Mouse (Mus musculus): Measurements from ENCODE around the gene 2900026A02Rik.
"Not testable (repeated sequence)": the region's sequence is repeated elsewhere in the genome, so short reads cannot be mapped to it uniquely, and the experiment has no call there.

The 2900026A02Rik gene

DNA sequence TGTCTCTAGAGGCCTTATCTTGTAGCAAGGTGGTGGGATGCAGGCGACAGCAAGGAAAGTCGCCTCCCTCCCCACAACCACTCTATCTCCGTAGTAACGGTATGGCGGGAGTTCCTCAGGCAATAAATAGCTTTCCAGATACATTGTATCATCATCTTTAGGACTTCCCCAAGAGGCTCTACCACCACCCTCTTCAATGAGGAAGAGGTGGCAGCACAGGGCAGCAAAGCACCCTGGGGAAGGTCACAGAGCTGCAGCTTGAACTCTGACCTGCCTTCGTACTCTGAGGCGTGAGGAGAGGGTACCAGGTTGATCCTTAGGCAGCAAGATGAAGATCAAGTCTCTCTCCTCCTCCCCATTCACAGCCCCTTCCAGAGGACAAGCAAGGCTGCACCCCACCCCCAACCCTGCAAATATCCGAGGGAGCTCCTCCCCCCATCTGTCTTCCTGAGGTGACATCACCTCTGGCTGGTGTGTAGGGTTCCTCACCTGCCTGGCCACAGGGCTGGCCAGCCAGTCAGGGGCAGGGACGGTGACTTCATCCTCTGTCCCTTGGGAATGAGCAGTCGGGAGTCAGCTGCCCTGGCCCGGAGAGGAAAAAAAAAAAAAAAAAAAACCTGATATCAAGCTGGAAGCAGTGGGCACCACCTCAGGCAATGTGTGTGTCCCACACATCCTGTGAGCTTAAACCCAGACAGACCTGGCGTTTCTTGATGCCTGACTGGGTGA, 98.5 kb downstream of the 2900026A02Rik start:
- DNase-seq (ENCODE audit: low spot score in 2 of 2) = no peak

DNA sequence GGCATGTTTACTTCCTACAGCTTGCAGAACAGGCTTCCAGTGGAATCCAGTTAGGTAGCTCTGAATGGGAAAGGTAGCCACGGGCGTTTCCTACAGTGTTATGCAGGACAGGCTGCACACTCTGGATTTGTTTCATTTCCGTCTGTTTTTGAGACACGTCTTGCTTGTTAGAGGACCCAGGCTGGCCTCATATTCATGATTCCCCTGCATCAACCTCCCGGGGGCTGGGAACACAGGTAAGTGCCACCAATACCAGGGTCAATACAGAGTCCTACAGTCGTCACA, 99.5 kb downstream of the 2900026A02Rik start:
- DNase-seq (ENCODE audit: low spot score in 2 of 2) = no peak

- no peak for DNase-seq (ENCODE audit: low spot score in 2 of 2)
These were observed 100.1 kb downstream of the 2900026A02Rik start for GRCm38 (mm10) chr5:113120741-113121590.

DNA sequence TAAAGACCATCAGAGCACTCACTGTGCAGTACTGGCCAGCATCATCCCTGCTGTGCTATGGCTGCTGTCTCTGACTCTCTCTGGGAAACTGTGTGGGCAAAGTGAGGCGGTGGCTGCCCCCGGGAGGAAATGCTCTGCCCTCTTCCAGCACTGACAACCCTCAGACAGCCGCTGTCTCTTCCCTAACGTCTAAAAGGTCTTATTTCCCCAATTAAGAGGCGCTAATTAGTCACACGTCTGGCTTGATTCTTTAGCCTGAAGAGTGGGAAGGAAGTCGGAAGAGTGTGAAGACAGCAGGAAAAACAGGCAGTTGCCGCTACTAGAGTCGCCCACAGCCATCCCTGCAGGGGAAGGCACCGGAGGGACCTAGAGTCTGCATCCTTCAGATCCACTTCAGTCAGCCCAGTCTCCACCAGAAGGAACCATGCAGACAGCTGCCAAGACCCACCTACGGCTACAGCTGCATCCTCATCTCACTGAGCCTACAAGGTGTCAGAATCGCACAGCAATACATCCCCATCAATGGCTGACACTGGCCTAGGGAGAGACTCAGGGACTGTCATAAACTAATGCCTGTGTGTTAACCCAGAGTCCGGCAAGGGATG, 101.1 kb downstream of the 2900026A02Rik start:
- DNase-seq (ENCODE audit: low spot score in 2 of 2) = peak in 1 of 2 experiments; percentile 65

DNA sequence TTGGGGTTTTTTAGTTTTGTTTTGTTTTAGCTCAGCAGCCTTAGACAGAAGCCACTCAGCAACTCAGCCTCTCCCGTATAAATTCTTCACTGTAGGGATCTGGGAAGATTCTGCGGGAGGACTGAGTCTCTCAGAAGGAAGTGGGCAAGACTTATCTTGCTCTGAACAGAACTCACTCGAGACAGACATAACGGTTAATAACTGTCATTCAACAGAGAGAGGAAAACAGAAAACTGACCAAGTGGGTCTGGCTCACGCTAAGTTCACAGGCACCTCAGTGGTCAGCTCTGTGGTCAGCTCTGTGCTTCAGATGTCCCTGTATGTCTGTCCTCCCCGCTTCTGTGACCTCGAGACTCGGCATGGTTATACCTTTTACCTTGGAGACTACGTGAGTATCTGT, 101.7 kb downstream of the 2900026A02Rik start:
- no peak for DNase-seq (ENCODE audit: low spot score in 2 of 2)

GRCm38 (mm10) chr5:113118695-113119094, 102.3 kb downstream of the 2900026A02Rik start:
- no peak for DNase-seq (ENCODE audit: low spot score in 2 of 2)

- DNase-seq (ENCODE audit: low spot score in 2 of 2) = no peak
These were observed 103.7 kb downstream of the 2900026A02Rik start for GRCm38 (mm10) chr5:113117361-113117760.

- no peak for DNase-seq (ENCODE audit: low spot score in 2 of 2)
These were observed 105.1 kb downstream of the 2900026A02Rik start for GRCm38 (mm10) chr5:113115896-113116295.

DNA sequence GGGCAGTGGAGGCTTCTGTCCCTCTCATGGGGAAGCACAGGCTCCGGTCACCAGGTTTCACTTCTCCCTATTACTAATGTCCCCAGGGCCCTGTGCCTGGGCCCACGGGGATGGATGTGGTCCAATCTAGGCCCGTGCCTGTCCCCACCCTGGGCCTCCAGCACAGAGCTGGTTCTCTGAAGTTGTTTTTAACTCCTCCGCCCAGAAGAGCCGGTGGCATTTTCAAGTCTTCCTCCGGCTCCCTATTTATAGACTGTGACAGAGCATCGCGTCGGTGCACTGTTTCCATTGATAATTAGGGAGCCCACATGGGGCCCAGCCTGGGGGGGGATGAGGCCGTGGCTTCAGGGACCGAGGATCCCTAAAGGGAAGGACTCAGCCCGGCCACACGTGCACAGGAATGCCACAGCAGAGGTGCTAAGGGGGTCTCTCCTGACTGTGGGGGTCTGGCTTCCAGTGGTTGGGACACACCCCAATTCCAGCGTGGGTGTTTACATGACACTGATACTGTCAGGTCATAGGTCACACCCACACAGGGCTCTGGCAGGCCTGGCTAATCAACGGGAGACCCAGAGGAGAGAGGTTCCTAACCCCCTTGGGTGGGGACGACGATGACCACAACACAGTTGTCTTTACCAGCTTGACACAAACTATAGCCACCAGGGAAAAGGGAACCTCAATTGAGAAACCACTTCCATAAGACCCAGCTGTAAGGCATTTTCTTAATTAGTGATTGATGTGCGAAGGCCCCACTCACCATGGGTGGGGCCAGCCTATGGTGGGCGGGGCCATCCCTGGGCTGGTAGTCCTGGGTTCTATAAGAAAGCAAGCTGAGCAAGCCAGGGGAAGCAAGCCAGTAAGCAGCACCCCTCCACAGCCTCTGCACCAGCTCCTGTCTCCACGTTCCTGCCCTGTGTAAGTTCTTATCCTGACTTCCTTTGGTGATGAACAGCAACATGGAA, 106.5 kb downstream of the 2900026A02Rik start:
- DNase-seq (ENCODE audit: low spot score in 2 of 2) = no peak

- no peak for DNase-seq (ENCODE audit: low spot score in 2 of 2)
These were observed 107.9 kb downstream of the 2900026A02Rik start for GRCm38 (mm10) chr5:113113120-113113519.

- DNase-seq (ENCODE audit: low spot score in 2 of 2) = no peak
These were observed 109.7 kb downstream of the 2900026A02Rik start for GRCm38 (mm10) chr5:113111336-113111735.

- no peak for DNase-seq (ENCODE audit: low spot score in 2 of 2)
These were observed 110.1 kb downstream of the 2900026A02Rik start for GRCm38 (mm10) chr5:113110929-113111328.

GRCm38 (mm10) chr5:113109651-113110050, 111.4 kb downstream of the 2900026A02Rik start:
- DNase-seq (ENCODE audit: low spot score in 2 of 2) = not testable (repeated sequence)

GRCm38 (mm10) chr5:113108165-113108764, 112.8 kb downstream of the 2900026A02Rik start:
- no peak for DNase-seq (ENCODE audit: low spot score in 2 of 2)

DNA sequence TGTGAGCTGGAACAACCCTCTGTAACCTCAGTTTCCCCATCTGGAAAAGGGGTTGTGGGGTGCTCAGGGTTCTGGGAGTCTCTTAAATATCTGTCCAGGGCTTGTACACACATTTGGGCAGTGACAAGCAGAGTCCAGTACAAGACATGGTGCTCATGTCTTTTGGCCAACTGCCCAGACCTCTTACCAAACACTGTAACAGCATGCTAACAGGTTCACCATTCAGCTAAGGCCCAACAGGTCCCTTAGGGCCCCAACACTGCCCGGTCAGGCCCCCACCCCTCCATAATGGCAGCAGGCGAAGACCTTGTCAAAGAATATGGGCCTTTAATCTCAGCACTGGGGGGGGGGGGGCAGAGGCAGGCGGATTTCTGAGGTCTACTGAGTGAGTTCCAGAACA, 113.3 kb downstream of the 2900026A02Rik start:
- no peak for DNase-seq (ENCODE audit: low spot score in 2 of 2)

- no peak for DNase-seq (ENCODE audit: low spot score in 2 of 2)
These were observed 114.4 kb downstream of the 2900026A02Rik start for GRCm38 (mm10) chr5:113106594-113106993.

GRCm38 (mm10) chr5:113105481-113105880, 115.6 kb downstream of the 2900026A02Rik start:
- DNase-seq (ENCODE audit: low spot score in 2 of 2) = no peak

GRCm38 (mm10) chr5:113105035-113105434, 116.0 kb downstream of the 2900026A02Rik start:
- DNase-seq (ENCODE audit: low spot score in 2 of 2) = no peak

GRCm38 (mm10) chr5:113102455-113102854, 118.6 kb downstream of the 2900026A02Rik start:
- no peak for DNase-seq (ENCODE audit: low spot score in 2 of 2)

DNA sequence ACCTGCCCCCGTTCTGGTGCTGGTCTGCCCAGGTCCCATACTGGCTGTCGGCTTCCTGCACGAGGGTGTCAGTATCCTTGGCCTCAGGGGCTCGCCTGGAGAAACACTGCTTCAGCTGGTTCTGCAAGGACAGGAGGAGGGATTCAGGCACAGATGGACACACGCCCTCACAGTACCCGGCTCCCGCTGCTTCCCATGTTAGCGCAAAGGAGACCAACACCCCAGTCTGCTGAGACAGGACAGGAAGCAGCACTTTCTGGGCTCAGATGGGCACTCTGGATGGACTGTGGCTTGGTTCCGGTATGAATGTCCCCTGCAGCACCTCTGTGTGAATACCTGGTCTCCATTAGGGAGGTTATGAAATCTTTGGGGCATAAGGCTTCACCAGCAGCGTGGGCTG, 119.6 kb downstream of the 2900026A02Rik start:
- no peak for DNase-seq (ENCODE audit: low spot score in 2 of 2)

DNA sequence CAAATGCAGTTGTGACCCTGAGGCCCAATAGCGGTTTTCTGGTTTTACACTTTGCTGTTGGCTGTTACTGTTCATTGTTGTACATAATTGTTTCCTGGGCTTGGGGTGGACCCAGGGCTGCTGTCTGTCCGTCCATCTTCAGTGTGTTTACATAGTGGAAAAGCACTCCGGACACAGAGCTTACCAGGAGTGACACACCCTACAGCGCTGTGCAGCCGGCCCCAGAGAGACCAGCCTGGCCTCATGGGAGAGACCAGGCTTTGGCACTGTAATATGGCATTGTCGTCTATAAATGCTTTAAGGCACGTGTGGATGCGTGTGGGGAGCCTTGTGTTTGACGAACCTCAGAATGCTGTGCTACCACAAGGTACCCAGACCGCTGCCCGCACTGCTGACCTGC, 120.6 kb downstream of the 2900026A02Rik start:
- DNase-seq (ENCODE audit: low spot score in 2 of 2) = no peak
